Mouse (Mus musculus) cerebellum, adult 9-11 months (tissue): ENCODE results near the gene Atl1.

Source experiments
- DNase-seq: peaks from one replicate; pipeline ENCODE4 v3.0.0; 2022

The Atl1 gene

GRCm38 (mm10) chr12:69885170-69885923, 7.1 kb upstream of the Atl1 start:
- no peak for DNase-seq

- DNase-seq: no peak
These were observed 4.6 kb upstream of the Atl1 start for GRCm38 (mm10) chr12:69887776-69888175.

- no peak for DNase-seq
These were observed 4.1 kb upstream of the Atl1 start for GRCm38 (mm10) chr12:69888345-69888744.

GRCm38 (mm10) chr12:69890051-69890450, 2.4 kb upstream of the Atl1 start:
- DNase-seq: no peak

GRCm38 (mm10) chr12:69890476-69890875, 1.9 kb upstream of the Atl1 start:
- DNase-seq: no peak

GRCm38 (mm10) chr12:69891721-69892120, 693 bp upstream of the Atl1 start:
- no peak for DNase-seq

- DNase-seq: no peak
These were observed 1.5 kb downstream of the Atl1 start for GRCm38 (mm10) chr12:69893927-69894326.

GRCm38 (mm10) chr12:69895046-69895445, 2.6 kb downstream of the Atl1 start:
- no peak for DNase-seq

- no peak for DNase-seq
These were observed 5.7 kb downstream of the Atl1 start for GRCm38 (mm10) chr12:69898119-69898518.

GRCm38 (mm10) chr12:69904991-69905390, 12.6 kb downstream of the Atl1 start:
- no peak for DNase-seq

- DNase-seq: peak; percentile 85
These were observed 15.5 kb downstream of the Atl1 start for GRCm38 (mm10) chr12:69907667-69908510.

GRCm38 (mm10) chr12:69908511-69908900, 16.1 kb downstream of the Atl1 start:
- DNase-seq: peak; percentile 84

- no peak for DNase-seq
These were observed 19.5 kb downstream of the Atl1 start for GRCm38 (mm10) chr12:69911906-69912305.

- no peak for DNase-seq
These were observed 20.3 kb downstream of the Atl1 start for GRCm38 (mm10) chr12:69912737-69913136.

- no peak for DNase-seq
These were observed 25.5 kb downstream of the Atl1 start for GRCm38 (mm10) chr12:69917870-69918269.

- DNase-seq: no peak
These were observed 29.7 kb downstream of the Atl1 start for GRCm38 (mm10) chr12:69922099-69922498.

GRCm38 (mm10) chr12:69923128-69923527, 30.7 kb downstream of the Atl1 start:
- no peak for DNase-seq

GRCm38 (mm10) chr12:69923603-69924002, 31.2 kb downstream of the Atl1 start:
- no peak for DNase-seq

GRCm38 (mm10) chr12:69924012-69924411, 31.6 kb downstream of the Atl1 start:
- DNase-seq: no peak

GRCm38 (mm10) chr12:69926716-69927115, 34.3 kb downstream of the Atl1 start:
- no peak for DNase-seq

- DNase-seq: no peak
These were observed 45.3 kb downstream of the Atl1 start for GRCm38 (mm10) chr12:69937731-69938130.

GRCm38 (mm10) chr12:69939291-69939690, 46.9 kb downstream of the Atl1 start:
- no peak for DNase-seq

- DNase-seq: no peak
These were observed 49.4 kb downstream of the Atl1 start for GRCm38 (mm10) chr12:69941655-69942329.

- DNase-seq: no peak
These were observed 53.4 kb downstream of the Atl1 start for GRCm38 (mm10) chr12:69945861-69946260.
